Mouse (Mus musculus) neural tube, embryonic 14.5 days (tissue): ENCODE measurements around the gene Pqlc3. TPM values are rescaled to one million over a fixed set of nuclear protein-coding genes. Genes with fewer than 3 reads are reported as not detected.

Experiments
- ATAC-seq: fragments of 200-750 bp; cut with Nextera tagmentation; 2 replicates; pipeline ENCODE4 v1.8.0; 2017; ENCODE audit warnings: low read depth, mild to moderate bottlenecking, moderate TSS enrichment, moderate library complexity
- H3K27ac ChIP-seq: fragments of 300-500 bp; sonication (generic); 2 replicates; pipeline ENCODE4 v1.5.1; 2014; ENCODE audit warnings: low read depth, mild to moderate bottlenecking, control low read depth, low read length, moderate library complexity, mixed read lengths
- H3K27me3 ChIP-seq: fragments of 300-500 bp; sonication (generic); 2 replicates; pipeline ENCODE4 v1.6.1; 2014; ENCODE audit warnings: low read length; ENCODE audit not compliant: control insufficient read depth, insufficient read depth
- H3K36me3 ChIP-seq: fragments of 300-500 bp; sonication (generic); 2 replicates; pipeline ENCODE4 v1.6.1; 2014; ENCODE audit warnings: low read length, mixed read lengths; ENCODE audit not compliant: control insufficient read depth, insufficient read depth
- H3K4me1 ChIP-seq: fragments of 300-500 bp; sonication (generic); 2 replicates; pipeline ENCODE4 v1.6.1; 2014; ENCODE audit warnings: low read length; ENCODE audit not compliant: control insufficient read depth, insufficient read depth
- H3K4me2 ChIP-seq: fragments of 300-500 bp; sonication (generic); 2 replicates; pipeline ENCODE4 v1.6.1; 2014; ENCODE audit warnings: mild to moderate bottlenecking, low read depth, low read length, control low read depth
- H3K4me3 ChIP-seq: fragments of 300-500 bp; sonication (generic); 2 replicates; pipeline ENCODE4 v1.5.1; 2014; ENCODE audit warnings: low read depth, low read length, control low read depth, mixed read lengths
- H3K9ac ChIP-seq: fragments of 300-500 bp; sonication (generic); replicated peaks from 2 replicates; pipeline ENCODE4 v1.6.1; 2014; ENCODE audit warnings: low read depth, mild to moderate bottlenecking, control low read depth, low read length, mixed read lengths
- H3K9me3 ChIP-seq: fragments of 300-500 bp; sonication (generic); 2 replicates; pipeline ENCODE4 v1.6.1; 2016; ENCODE audit warnings: low read length; ENCODE audit not compliant: control insufficient read depth
- WGBS: fragments of 180-500 bp; shearing (Covaris S2); extraction: QIAGEN DNeasy Blood & Tissue Kit; methylation state at CpG from one replicate; pipeline ENCODE4 v1.1.7; 2014; 5-methylcytosine and 5-hydroxymethylcytosine counted together
- polyA plus RNA-seq: library from polyadenylated mRNA; unstranded; fragments of >200 nt; fragmentation: Nextera tagmentation; extraction: Ambion mirVana; gene quantifications from 2 replicates; pipeline ENCODE4 v1.2.1, GENCODE M21; 2014

Pqlc3 gene
- polyA plus RNA-seq, 1 experiment from 2014 or later: 1.5 TPM

- Histone ChIP-seq H3K9me3 (no peaks in the 10 kb centered on the region), H3K4me2 (no peak overlapping the region), H3K27ac (no peak overlapping the region), H3K4me3 (no peak overlapping the region), H3K36me3 (no peaks in the 10 kb centered on the region), H3K27me3 (peaks cover 14% of the 10 kb centered on the region), H3K4me1 (no peaks in the 10 kb centered on the region; the same call in 1 of the 2 replicates), H3K9ac (no peak overlapping the region)
- 85% methylated on average over 2 of the region's 2 CpGs for WGBS
- no peak for ATAC-seq
Observed at GRCm38 (mm10) chr12:16994291-16994690, 5.9 kb downstream of the Pqlc3 start.

GRCm38 (mm10) chr12:16992355-16992754, 7.9 kb downstream of the Pqlc3 start:
- no peak overlapping the region for H3K4me2 ChIP-seq
- WGBS: 85% methylated on average over 2 of the region's 2 CpGs
- no peaks in the 10 kb centered on the region for H3K4me1 ChIP-seq

GRCm38 (mm10) chr12:16991376-16991775, 8.8 kb downstream of the Pqlc3 start:
- 83% methylated on average over 2 of the region's 2 CpGs for WGBS
- no peaks in the 10 kb centered on the region for H3K9me3 ChIP-seq
- H3K27ac ChIP-seq: no peak overlapping the region
- no peak overlapping the region for H3K9ac ChIP-seq
- H3K4me2 ChIP-seq: no peak overlapping the region
- no peaks in the 10 kb centered on the region for H3K36me3 ChIP-seq
- no peaks in the 10 kb centered on the region for H3K4me1 ChIP-seq
- H3K4me3 ChIP-seq: no peak overlapping the region
- no peak for ATAC-seq
- no peaks in the 10 kb centered on the region for H3K27me3 ChIP-seq

More at GRCm38 (mm10) chr12:16992355-16992754, 7.9 kb downstream of the Pqlc3 start:
- Histone ChIP-seq H3K27ac (no peak overlapping the region), H3K9me3 (no peaks in the 10 kb centered on the region), H3K27me3 (no peaks in the 10 kb centered on the region), H3K9ac (no peak overlapping the region), H3K36me3 (no peaks in the 10 kb centered on the region), H3K4me3 (no peak overlapping the region)
- ATAC-seq: no peak

- H3K4me1 ChIP-seq: no peaks in the 10 kb centered on the region
- 95% methylated on average over 1 of the region's 1 CpGs for WGBS
- ATAC-seq: no peak
Observed at GRCm38 (mm10) chr12:16985778-16986177, 14.4 kb downstream of the Pqlc3 start.

GRCm38 (mm10) chr12:16977120-16977519, 23.1 kb downstream of the Pqlc3 start:
- no peaks in the 10 kb centered on the region for H3K9me3 ChIP-seq
- no peak overlapping the region for H3K27ac ChIP-seq
- H3K4me1 ChIP-seq: no peaks in the 10 kb centered on the region
- no peaks in the 10 kb centered on the region for H3K27me3 ChIP-seq
- H3K9ac ChIP-seq: no peak overlapping the region
- H3K36me3 ChIP-seq: peaks cover 53% of the 10 kb centered on the region
- no peak for ATAC-seq
- no peak overlapping the region for H3K4me2 ChIP-seq
- H3K4me3 ChIP-seq: no peak overlapping the region

More at GRCm38 (mm10) chr12:16985778-16986177, 14.4 kb downstream of the Pqlc3 start:
- peaks cover 7% of the 10 kb centered on the region; the same call in 1 of the 2 replicates for H3K36me3 ChIP-seq
- no peaks in the 10 kb centered on the region for H3K27me3 ChIP-seq
- H3K9ac ChIP-seq: no peak overlapping the region
- no peak overlapping the region for H3K27ac ChIP-seq
- no peak overlapping the region for H3K4me3 ChIP-seq
- no peaks in the 10 kb centered on the region for H3K9me3 ChIP-seq
- no peak overlapping the region for H3K4me2 ChIP-seq

- no peak overlapping the region for H3K9ac ChIP-seq
- WGBS: 97% methylated on average over 2 of the region's 2 CpGs
- H3K27me3 ChIP-seq: no peaks in the 10 kb centered on the region
- H3K27ac ChIP-seq: no peak overlapping the region
- peaks cover 24% of the 10 kb centered on the region for H3K36me3 ChIP-seq
- no peaks in the 10 kb centered on the region for H3K4me1 ChIP-seq
- no peaks in the 10 kb centered on the region for H3K9me3 ChIP-seq
- no peak for ATAC-seq
- H3K4me2 ChIP-seq: no peak overlapping the region
- no peak overlapping the region for H3K4me3 ChIP-seq
Observed at GRCm38 (mm10) chr12:16966811-16967210, 33.4 kb downstream of the Pqlc3 start.

GRCm38 (mm10) chr12:16963354-16963753, 36.9 kb downstream of the Pqlc3 start:
- H3K4me1 ChIP-seq: no peaks in the 10 kb centered on the region
- no peak overlapping the region for H3K27ac ChIP-seq
- no peak for ATAC-seq
- WGBS: 72% methylated on average over 2 of the region's 2 CpGs
- H3K9ac ChIP-seq: no peak overlapping the region
- H3K9me3 ChIP-seq: no peaks in the 10 kb centered on the region
- H3K27me3 ChIP-seq: no peaks in the 10 kb centered on the region
- H3K36me3 ChIP-seq: peaks cover 38% of the 10 kb centered on the region
- H3K4me2 ChIP-seq: no peak overlapping the region
- no peak overlapping the region for H3K4me3 ChIP-seq

GRCm38 (mm10) chr12:16958851-16959250, 41.4 kb downstream of the Pqlc3 start:
- Histone ChIP-seq H3K27ac (no peak overlapping the region), H3K4me2 (no peak overlapping the region), H3K9ac (no peak overlapping the region), H3K9me3 (no peaks in the 10 kb centered on the region), H3K27me3 (no peaks in the 10 kb centered on the region), H3K4me1 (no peaks in the 10 kb centered on the region), H3K4me3 (no peak overlapping the region), H3K36me3 (peaks cover 37% of the 10 kb centered on the region)
- ATAC-seq: no peak
- 69% methylated on average over 1 of the region's 1 CpGs for WGBS

GRCm38 (mm10) chr12:16948239-16948638, 52.0 kb downstream of the Pqlc3 start:
- H3K36me3 ChIP-seq: no peaks in the 10 kb centered on the region
- H3K9ac ChIP-seq: no peak overlapping the region
- H3K27ac ChIP-seq: no peak overlapping the region
- no peak overlapping the region for H3K4me3 ChIP-seq
- no peaks in the 10 kb centered on the region for H3K4me1 ChIP-seq
- H3K4me2 ChIP-seq: no peak overlapping the region
- no peak for ATAC-seq
- no peaks in the 10 kb centered on the region for H3K9me3 ChIP-seq
- H3K27me3 ChIP-seq: no peaks in the 10 kb centered on the region
- WGBS: 94% methylated on average over 6 of the region's 6 CpGs
